Mouse (Mus musculus) cortical plate, adult 2 months (tissue): ENCODE measurements around the gene Dyrk1a. TPM values are rescaled to one million over a fixed set of nuclear protein-coding genes. Genes with fewer than 3 reads are reported as not detected.

Experiments
- H3K27ac ChIP-seq: fragments of 200-500 bp; 2 replicates; pipeline ENCODE4 v1.5.1; 2012; ENCODE audit warnings: low read length, control low read depth, inconsistent platforms; ENCODE audit not compliant: insufficient read depth
- H3K4me1 ChIP-seq: fragments of 200-500 bp; 2 replicates; pipeline ENCODE4 v1.6.1; 2011; ENCODE audit warnings: low read length; ENCODE audit not compliant: control insufficient read depth, insufficient read depth
- H3K4me3 ChIP-seq: fragments of 200-500 bp; 2 replicates; pipeline ENCODE4 v1.5.1; 2011; ENCODE audit warnings: mild to moderate bottlenecking, low read length, control low read depth; ENCODE audit not compliant: insufficient read depth
- CTCF ChIP-seq: fragments of 200-500 bp; IDR thresholded peaks from 2 replicates; pipeline ENCODE4 v1.5.1; 2011; ENCODE audit warnings: mild to moderate bottlenecking, control low read depth, low read length; ENCODE audit not compliant: insufficient read depth; ENCODE audit errors: extremely low read depth
- POLR2A ChIP-seq: fragments of 200-500 bp; IDR thresholded peaks from 2 replicates; pipeline ENCODE4 v1.6.1; 2011; ENCODE audit warnings: mild to moderate bottlenecking, low read length, control low read depth; ENCODE audit not compliant: insufficient read depth; ENCODE audit errors: extremely low read depth
- polyA plus RNA-seq: library from polyadenylated mRNA; depleted of rRNA; stranded (reverse); fragments of >200 nt; gene quantifications from 2 replicates; pipeline ENCODE4 v1.2.3, GENCODE M21; 2012

Dyrk1a gene
- polyA plus RNA-seq, 1 experiment = 41.2 TPM

DNA sequence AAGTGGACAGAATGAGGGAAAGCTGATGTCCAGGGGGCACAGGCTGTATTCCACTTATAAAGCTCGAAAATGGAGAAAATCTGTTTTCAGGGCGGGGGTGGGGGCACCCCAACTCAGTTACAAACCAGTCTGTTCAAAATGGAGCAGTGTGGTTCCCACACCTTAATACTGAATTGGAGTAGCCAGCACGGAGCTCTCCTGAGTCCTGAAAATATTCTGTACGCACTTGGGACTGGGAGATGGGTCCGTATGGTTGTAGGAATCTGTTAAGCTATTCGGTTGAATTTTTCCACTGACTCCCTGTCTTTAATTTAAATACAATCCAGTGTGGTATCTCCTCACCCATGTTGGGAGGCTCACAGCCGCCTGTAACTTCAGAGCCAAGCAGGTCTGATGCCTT is 14.5 kb upstream of the Dyrk1a start:
- Histone ChIP-seq H3K4me3 (no peak overlapping the region), H3K27ac (no peak overlapping the region), H3K4me1 (no peaks in the 10 kb centered on the region)
- TF ChIP-seq CTCF = no peak
- no peak for TF ChIP-seq POLR2A

- TF ChIP-seq POLR2A (no peak), CTCF (no peak)
- Histone ChIP-seq H3K27ac (no peak overlapping the region), H3K4me1 (no peaks in the 10 kb centered on the region), H3K4me3 (no peak overlapping the region)
These were observed 13.6 kb upstream of the Dyrk1a start for GRCm38 (mm10) chr16:94556228-94556627.

DNA sequence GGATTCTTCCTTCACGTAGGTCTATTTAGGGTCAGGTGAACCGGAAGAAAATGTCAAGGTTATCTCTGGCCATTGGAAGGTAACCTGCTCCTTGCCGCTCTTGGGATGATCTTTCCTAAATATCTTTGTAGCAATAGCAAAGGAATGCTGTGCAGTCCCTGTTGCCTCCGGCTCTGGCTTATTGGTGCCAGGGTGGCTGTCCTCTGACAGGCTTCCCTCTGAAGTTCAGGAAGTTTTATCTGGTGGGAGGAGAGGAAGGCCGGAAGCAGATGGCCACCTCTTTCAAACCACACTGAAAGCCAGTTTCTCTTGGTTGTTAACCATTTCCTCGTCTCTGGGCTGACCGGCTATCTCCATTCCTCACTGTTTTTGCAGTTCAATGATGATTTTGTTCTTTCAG is 10.5 kb upstream of the Dyrk1a start:
- TF ChIP-seq CTCF = no peak
- TF ChIP-seq POLR2A = no peak
- Histone ChIP-seq H3K27ac (no peak overlapping the region), H3K4me1 (no peaks in the 10 kb centered on the region), H3K4me3 (no peak overlapping the region)

GRCm38 (mm10) chr16:94559782-94560181 is 10.0 kb upstream of the Dyrk1a start:
- no peak overlapping the region for H3K27ac ChIP-seq
- no peak overlapping the region for H3K4me3 ChIP-seq
- H3K4me1 ChIP-seq = no peaks in the 10 kb centered on the region
- no peak for TF ChIP-seq CTCF
- no peak for TF ChIP-seq POLR2A

GRCm38 (mm10) chr16:94560618-94561017 is 9.2 kb upstream of the Dyrk1a start:
- TF ChIP-seq POLR2A = no peak
- no peak for TF ChIP-seq CTCF
- no peak overlapping the region for H3K27ac ChIP-seq
- H3K4me1 ChIP-seq = no peaks in the 10 kb centered on the region
- H3K4me3 ChIP-seq = no peak overlapping the region

DNA sequence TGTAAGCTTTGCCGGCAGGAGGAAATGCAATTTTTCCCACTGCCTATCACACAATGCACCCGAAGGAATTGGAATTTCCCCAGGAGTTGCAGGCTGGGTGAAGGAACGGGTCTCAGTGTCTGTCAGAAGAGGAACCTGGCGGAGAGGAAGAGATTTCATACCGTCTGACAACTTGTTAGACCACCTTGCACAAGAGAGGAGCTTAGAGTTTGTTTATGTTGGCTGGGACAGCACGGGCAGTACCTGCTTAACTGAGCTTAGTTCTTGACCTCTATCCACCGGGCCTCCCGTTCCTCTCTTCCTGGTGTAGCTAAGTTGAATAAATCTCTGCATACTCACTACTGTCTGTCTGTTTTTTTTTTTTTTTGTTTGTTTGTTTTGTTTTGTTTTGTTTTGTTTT is 3.7 kb upstream of the Dyrk1a start:
- Histone ChIP-seq H3K4me1 (no peaks in the 10 kb centered on the region), H3K4me3 (no peak overlapping the region), H3K27ac (no peak overlapping the region)
- TF ChIP-seq CTCF (no peak), POLR2A (no peak)

DNA sequence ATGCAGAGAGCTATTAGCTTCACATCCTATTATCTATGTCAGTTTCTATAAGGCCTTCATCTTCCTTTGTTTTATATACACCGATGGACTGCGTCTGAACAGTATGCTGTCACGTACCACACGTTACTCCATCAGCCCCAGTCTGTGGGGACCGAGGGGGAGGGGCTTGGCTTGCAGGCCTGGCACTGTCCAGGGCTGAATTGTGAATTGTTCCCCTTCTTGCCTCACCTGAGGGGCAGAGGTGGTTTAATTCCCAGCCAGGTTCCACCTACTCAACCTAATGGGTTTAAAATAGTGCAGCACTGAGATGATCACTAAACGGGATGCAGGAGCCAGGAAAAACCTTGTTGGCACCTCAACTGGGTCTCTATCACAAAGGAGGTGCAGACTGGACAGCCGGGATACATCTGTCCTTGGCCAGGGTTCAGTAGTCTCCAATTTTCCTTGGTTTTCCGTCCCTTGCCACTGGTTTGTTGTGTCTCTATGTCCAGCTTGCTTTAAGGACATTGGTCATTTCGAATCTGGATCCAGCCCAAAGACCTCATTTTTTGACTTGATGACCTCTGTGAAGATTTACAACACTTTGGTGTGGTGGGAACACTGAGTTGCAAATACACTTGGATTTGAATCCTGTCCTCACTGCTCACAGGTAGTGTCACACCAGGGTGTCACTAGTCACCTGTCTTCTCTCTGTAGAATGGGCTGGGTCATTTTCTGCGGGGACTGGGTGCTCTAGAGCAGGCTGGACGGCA is 2.8 kb upstream of the Dyrk1a start:
- Histone ChIP-seq H3K4me3 (no peak overlapping the region), H3K4me1 (peaks cover 2% of the 10 kb centered on the region), H3K27ac (no peak overlapping the region)
- no peak for TF ChIP-seq CTCF
- TF ChIP-seq POLR2A = no peak

DNA sequence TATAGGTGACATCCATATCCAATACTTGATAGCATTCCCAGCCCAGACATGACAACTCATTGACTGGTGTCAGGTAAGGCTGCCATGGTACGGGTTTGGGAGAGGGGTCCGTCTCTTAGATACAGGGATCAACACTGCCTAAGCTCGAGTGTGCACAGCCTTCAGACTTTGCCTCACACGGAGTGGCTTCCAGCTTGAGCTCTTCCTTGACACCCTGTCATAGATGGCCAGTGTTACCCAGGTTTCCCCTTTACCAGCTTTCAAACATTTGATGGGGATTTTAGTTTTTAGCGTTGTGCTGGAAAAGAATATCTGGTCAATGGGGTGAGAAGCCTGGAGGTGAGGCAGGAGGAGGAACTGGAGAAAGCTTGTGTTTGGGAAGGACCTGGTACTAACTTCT is 2.1 kb upstream of the Dyrk1a start:
- no peak overlapping the region for H3K27ac ChIP-seq
- no peak overlapping the region for H3K4me3 ChIP-seq
- peaks cover 4% of the 10 kb centered on the region for H3K4me1 ChIP-seq
- no peak for TF ChIP-seq POLR2A
- TF ChIP-seq CTCF = no peak

DNA sequence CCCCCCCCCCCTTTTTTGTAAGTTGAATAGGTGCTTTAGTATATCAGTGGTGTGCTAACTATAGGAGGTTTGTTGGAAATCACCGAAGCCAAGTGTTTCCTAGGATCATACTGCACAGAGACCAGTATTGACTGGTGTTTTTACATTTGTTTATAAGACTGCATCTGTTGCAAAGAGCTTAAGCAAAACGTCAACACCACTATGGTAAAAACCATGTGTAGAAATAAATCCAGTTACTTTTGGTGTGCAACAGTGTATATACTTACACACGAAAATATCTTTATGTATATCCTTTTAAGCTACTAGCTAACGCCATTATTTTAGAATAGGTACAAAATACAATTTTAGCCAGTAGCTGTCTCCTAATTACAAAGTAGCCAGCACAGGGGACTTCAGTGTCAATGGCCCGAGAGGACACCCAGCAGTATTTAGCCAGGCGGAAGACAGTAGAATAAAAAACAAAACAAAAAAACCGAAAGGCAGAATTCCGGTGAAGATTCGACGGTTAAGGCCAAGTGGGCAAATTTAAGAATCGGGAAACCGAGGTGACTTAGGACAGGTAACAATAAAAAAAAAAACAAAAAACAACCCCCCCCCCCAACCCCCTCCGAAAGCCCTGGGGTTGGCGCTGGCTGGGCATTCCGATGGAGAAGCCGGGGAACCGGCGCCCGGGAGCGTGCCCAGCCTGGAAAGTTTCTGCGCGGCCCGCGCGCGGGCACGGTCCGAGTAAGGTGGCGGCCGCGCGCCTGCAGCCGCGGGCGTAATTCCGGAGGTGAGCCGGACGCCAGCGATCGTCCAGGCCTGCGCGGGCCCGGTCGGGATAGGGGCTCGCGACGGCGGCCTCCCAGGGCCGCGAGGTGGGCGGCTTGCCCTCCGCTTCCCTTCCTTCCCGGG is 1.2 kb upstream of the Dyrk1a start:
- Histone ChIP-seq H3K4me3 (peak overlapping the region; percentile 58), H3K27ac (peak overlapping the region; percentile 98), H3K4me1 (peaks cover 7% of the 10 kb centered on the region)
- TF ChIP-seq CTCF = no peak
- no peak for TF ChIP-seq POLR2A
